In the genomic region with DNA sequence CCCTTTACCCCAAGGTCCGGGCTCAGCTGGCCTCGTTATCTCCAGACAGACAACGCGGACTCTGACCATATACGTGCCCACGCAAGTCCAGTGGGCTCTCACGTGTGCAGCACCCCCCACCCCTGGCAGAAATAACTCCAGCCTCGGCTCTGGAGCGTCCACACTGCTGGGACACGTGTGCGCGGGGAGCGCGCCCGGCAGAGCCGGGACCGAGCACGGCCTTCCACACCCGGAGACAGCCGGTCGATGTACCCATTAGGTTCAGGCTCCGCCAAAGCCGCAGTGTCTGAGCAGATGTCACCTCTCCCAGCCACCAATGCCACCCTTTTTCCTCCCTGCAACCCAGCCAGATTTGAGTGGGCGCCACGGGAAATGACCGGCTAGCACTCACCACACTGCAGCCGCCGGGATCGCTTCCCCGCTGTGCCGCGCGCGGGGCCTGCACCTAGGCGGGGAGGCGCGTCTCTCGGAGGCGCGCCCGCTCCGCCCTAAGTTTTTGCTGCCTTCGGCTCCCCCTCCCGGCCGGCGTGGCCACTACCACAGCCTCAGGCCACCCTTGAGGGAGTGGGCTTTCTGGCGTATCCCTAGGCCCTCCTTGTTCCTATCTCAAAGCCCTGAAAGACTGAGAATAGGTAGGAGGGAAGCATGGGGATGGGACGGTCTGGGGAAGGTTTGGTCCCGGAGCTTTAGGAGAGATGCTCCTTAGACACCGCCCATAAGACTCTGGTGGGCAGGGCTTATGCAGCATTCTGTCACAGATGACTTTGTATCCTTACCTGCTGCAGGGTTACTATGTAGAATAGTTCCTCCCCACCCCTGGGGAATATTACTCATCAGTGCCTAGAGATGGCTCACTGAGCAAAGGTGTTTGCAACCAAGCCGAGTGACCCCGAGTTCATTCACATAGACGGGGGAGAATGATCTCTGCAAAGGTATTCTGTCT, we compare ENCODE assay signal across 8 mouse cellular contexts. TPM values are rescaled to one million over a fixed set of nuclear protein-coding genes. Genes with fewer than 3 reads are reported as not detected.
A peak's percentile ranks its signal among the peaks of the same experiment; 100 is the strongest.
DNase-seq lines count a peak whose midpoint lies in the region; ATAC-seq and TF ChIP-seq lines count a peak whose summit lies in the region.

A gene (minus strand): TSS at position 715 of the 943 bp plus-strand sequence.

- peak within 1 kb of the TSS; percentile 92 for H3K9ac ChIP-seq in liver, adult 2 months (ENCODE audit: low read depth, low read length)
- peak within 1 kb of the TSS; percentile 77 for H3K9ac ChIP-seq in stomach, embryonic 15.5 days

- peak within 1 kb of the TSS; percentile 86 for H3K4me2 ChIP-seq in stomach, embryonic 15.5 days

- H3K27me3 ChIP-seq in liver, adult 2 months (ENCODE audit: control insufficient read depth, insufficient read depth, low read length), result no peaks in the 10 kb centered on the region
- no peaks in the 10 kb centered on the region for H3K27me3 ChIP-seq in stomach, embryonic 15.5 days (replicated peaks)

- peaks cover 15% of the 10 kb centered on the region for H3K4me1 ChIP-seq in bone marrow macrophage, adult 2 months (ENCODE audit: control insufficient read depth, insufficient read depth, low read length)
- H3K4me1 ChIP-seq in embryonic fibroblast, embryonic 13.5 days (ENCODE audit: control insufficient read depth, insufficient read depth, low read length), result peaks cover 10% of the 10 kb centered on the region; the same call in 1 of the 2 replicates
- peaks cover 20% of the 10 kb centered on the region for H3K4me1 ChIP-seq in liver, adult 2 months (ENCODE audit: control insufficient read depth, insufficient read depth, low read length)
- peaks cover 58% of the 10 kb centered on the region for H3K4me1 ChIP-seq in stomach, embryonic 15.5 days

- TF ChIP-seq POLR2A in bone marrow macrophage, adult 2 months (IDR thresholded peaks at IDR 0.05; ENCODE audit: borderline replicate concordance, low read depth, low read length), result no peak
- TF ChIP-seq POLR2A in embryonic fibroblast, embryonic 13.5 days (IDR thresholded peaks at IDR 0.05; ENCODE audit: low read depth, low read length), result peak; percentile 83
- peak; percentile 69 for TF ChIP-seq POLR2A in liver, adult 2 months (IDR thresholded peaks at IDR 0.05; ENCODE audit: extremely low read depth, insufficient read depth, low read length)

- peak; percentile 61 for TF ChIP-seq CTCF in bone marrow macrophage, adult 2 months (IDR thresholded peaks at IDR 0.05; ENCODE audit: low read depth, low read length)
- TF ChIP-seq CTCF in embryonic fibroblast, embryonic 13.5 days (IDR thresholded peaks at IDR 0.05; ENCODE audit: borderline replicate concordance, insufficient read depth, low read length), result 0 out of 2 replicates have a peak, but pooled peaks have one; percentile 26
- peak; percentile 82 for TF ChIP-seq CTCF in liver, adult 2 months (IDR thresholded peaks at IDR 0.05; ENCODE audit: low read depth, low read length)

- peak within 1 kb of the TSS; percentile 94 for H3K4me3 ChIP-seq in bone marrow macrophage, adult 2 months (ENCODE audit: insufficient read depth, low read length)
- H3K4me3 ChIP-seq in embryonic fibroblast, embryonic 13.5 days (ENCODE audit: insufficient read depth, low read length), result peak within 1 kb of the TSS; percentile 73
- H3K4me3 ChIP-seq in liver, adult 2 months (ENCODE audit: insufficient read depth, low read depth, low read length), result peak within 1 kb of the TSS; percentile 78
- H3K4me3 ChIP-seq in stomach, embryonic 15.5 days (replicated peaks), result peak within 1 kb of the TSS; percentile 64

- H3K79me2 ChIP-seq in liver, adult 2 months (ENCODE audit: control insufficient read depth, insufficient read depth, low read length), result no peaks in the 10 kb centered on the region; the same call in 1 of the 2 replicates

- H3K9me3 ChIP-seq in stomach, embryonic 15.5 days, result no peaks in the 10 kb centered on the region

- peak; percentile 83 for ATAC-seq in CD4-positive, CD25-positive, alpha-beta regulatory T cell, adult 4 months
- peak; percentile 33 for ATAC-seq in monocyte, adult 5-6 weeks (replicated peaks; ENCODE audit: insufficient number of reproducible peaks, low FRiP score, low TSS enrichment, poor library complexity, severe bottlenecking)
- peak; percentile 76 for ATAC-seq in stomach, embryonic 15.5 days (ENCODE audit: insufficient read depth, low FRiP score, low read depth)

- 5% methylated on average over 53 of the region's 53 CpGs for WGBS in liver, adult 2 months
- 7% methylated on average over 53 of the region's 53 CpGs for WGBS in stomach, embryonic 15.5 days

- H3K36me3 ChIP-seq in liver, adult 2 months (ENCODE audit: control insufficient read depth, insufficient read depth, low read length), result no peaks in the 10 kb centered on the region
- H3K36me3 ChIP-seq in stomach, embryonic 15.5 days, result peaks cover 18% of the 10 kb centered on the region

- H3K27ac ChIP-seq in bone marrow macrophage, adult 2 months (ENCODE audit: insufficient read depth, low read depth, low read length), result peak within 1 kb of the TSS; percentile 58
- peak within 1 kb of the TSS; percentile 21; the same call in 1 of the 2 replicates for H3K27ac ChIP-seq in embryonic fibroblast, embryonic 13.5 days (ENCODE audit: insufficient read depth, low read length)
- peak within 1 kb of the TSS; percentile 93 for H3K27ac ChIP-seq in liver, adult 2 months (replicated peaks; ENCODE audit: insufficient read depth, low read depth, low read length)
- H3K27ac ChIP-seq in stomach, embryonic 15.5 days, result peak within 1 kb of the TSS; percentile 3; the same call in 1 of the 2 replicates

- peak; percentile 74 for DNase-seq in heart, adult 8-10 months (ENCODE audit: low spot score)
- DNase-seq in kidney, adult 9 months, result peak; percentile 77
- DNase-seq in liver, adult 2 months (ENCODE audit: extremely low read depth, low read depth, low spot score), result peak; percentile 87

RNA-seq across cellular contexts. Expression of the gene that starts here (rescaled TPM):
- 10 to 100 TPM; 41.4 to 60.0 TPM for polyA plus RNA-seq in CD4-positive, CD25-positive, alpha-beta regulatory T cell, adult 4 months (2017; shearing (Covaris generic))
- polyA plus RNA-seq in bone marrow macrophage, adult 2 months (2012; ENCODE audit: insufficient read depth, insufficient read length, missing spikeins), result 21.4 and 24.8 TPM in 2 replicates
- polyA plus RNA-seq in embryonic fibroblast, embryonic 13.5 days (2011; ENCODE audit: insufficient read length, low read depth, missing spikeins), result 24.0 and 26.9 TPM in 2 replicates
- total RNA-seq in heart, adult 8-10 months (2022), result 10 to 100 TPM; 44.3 to 76.1 (median 66.5) TPM
- total RNA-seq in liver, adult 2 months (2014; rRNA removed), result 26.1 and 40.7 TPM in 2 replicates
- polyA plus RNA-seq in liver, adult 2 months (2012; rRNA removed), result 315 and 345 TPM in 2 replicates
- 6.2 to 14.8 TPM (median 7.4 TPM) in 3 replicates for total RNA-seq in monocyte, adult 5-6 weeks (2017)
- 26.9 and 27.2 TPM in 2 replicates for polyA plus RNA-seq in stomach, embryonic 15.5 days (2015; fragmentation: Nextera tagmentation; extraction: Ambion mirVana)

Comparison
In these comparisons a context has a peak if more than half of its experiments do, and no peak if none do; other contexts are left out.
1. Peak in every context shown above with its lines: DNase-seq, ATAC-seq, H3K4me3 ChIP-seq and H3K27ac ChIP-seq.
2. ATAC-seq: peak in every context shown above with its lines; median percentile 83 in CD4-positive, CD25-positive, alpha-beta regulatory T cell, adult 4 months; 76 in stomach, embryonic 15.5 days; 33 in monocyte, adult 5-6 weeks.
3. H3K27ac ChIP-seq: peak in every context shown above with its lines; median percentile 93 in liver, adult 2 months; 58 in bone marrow macrophage, adult 2 months; 21 in embryonic fibroblast, embryonic 13.5 days; 3 in stomach, embryonic 15.5 days.
4. CTCF ChIP-seq: peak in every context shown above with its lines; median percentile 82 in liver, adult 2 months; 61 in bone marrow macrophage, adult 2 months; 26 in embryonic fibroblast, embryonic 13.5 days.